Mouse (Mus musculus) limb, embryonic 12.5 days (tissue): ENCODE results near the gene Sprn. TPM values are rescaled to one million over a fixed set of nuclear protein-coding genes. Genes with fewer than 3 reads are reported as not detected.

ENCODE experiments used
- ATAC-seq: fragments of 200-750 bp; cut with Nextera tagmentation; 2 replicates; pipeline ENCODE4 v1.8.0; 2017; ENCODE audit warnings: low read depth, moderate TSS enrichment; ENCODE audit not compliant: insufficient number of reproducible peaks, insufficient read depth, low FRiP score, low TSS enrichment
- H3K27ac ChIP-seq: fragments of 300-500 bp; sonication (generic); 2 replicates; pipeline ENCODE4 v1.5.1; 2016; ENCODE audit warnings: mild to moderate bottlenecking, moderate library complexity
- H3K27me3 ChIP-seq: fragments of 300-500 bp; sonication (generic); 2 replicates; pipeline ENCODE4 v1.6.1; 2016; ENCODE audit warnings: mild to moderate bottlenecking, moderate library complexity
- H3K36me3 ChIP-seq: fragments of 300-500 bp; sonication (generic); 2 replicates; pipeline ENCODE4 v1.6.1; 2016; ENCODE audit warnings: mild to moderate bottlenecking, moderate library complexity
- H3K4me1 ChIP-seq: fragments of 300-500 bp; sonication (generic); replicated peaks from 2 replicates; pipeline ENCODE4 v1.6.1; 2016
- H3K4me2 ChIP-seq: fragments of 300-500 bp; sonication (generic); 2 replicates; pipeline ENCODE4 v1.6.1; 2016; ENCODE audit warnings: mild to moderate bottlenecking, moderate library complexity
- H3K4me3 ChIP-seq: fragments of 300-500 bp; sonication (generic); replicated peaks from 2 replicates; pipeline ENCODE4 v1.5.1; 2016; ENCODE audit warnings: mild to moderate bottlenecking
- H3K9ac ChIP-seq: fragments of 300-500 bp; sonication (generic); replicated peaks from 2 replicates; pipeline ENCODE4 v1.6.1; 2016; ENCODE audit warnings: mild to moderate bottlenecking, moderate library complexity
- H3K9me3 ChIP-seq: fragments of 300-500 bp; sonication (generic); 2 replicates; pipeline ENCODE4 v1.6.1; 2016; ENCODE audit warnings: mild to moderate bottlenecking, moderate library complexity
- WGBS: fragments of 180-500 bp; shearing (Covaris S2); methylation state at CpG from one replicate; pipeline ENCODE4 v1.1.7; 2016; 5-methylcytosine and 5-hydroxymethylcytosine counted together
- polyA plus RNA-seq: library from polyadenylated mRNA; unstranded; fragments of >200 nt; fragmentation: Nextera tagmentation; extraction: Ambion mirVana; gene quantifications from 2 replicates; pipeline ENCODE4 v1.2.1, GENCODE M21; 2016

The Sprn gene
- polyA plus RNA-seq, 1 experiment from 2014 or later, result 0.14 TPM

- Histone ChIP-seq H3K9ac (no peak overlapping the region), H3K4me1 (no peaks in the 10 kb centered on the region), H3K36me3 (no peaks in the 10 kb centered on the region), H3K4me3 (no peak overlapping the region), H3K27me3 (no peaks in the 10 kb centered on the region), H3K9me3 (no peaks in the 10 kb centered on the region), H3K4me2 (no peak overlapping the region), H3K27ac (no peak overlapping the region)
- no peak for ATAC-seq
- WGBS, result 88% methylated on average over 4 of the region's 4 CpGs
Measured at GRCm38 (mm10) chr7:140184206-140184605, 29.5 kb upstream of the Sprn start.

DNA sequence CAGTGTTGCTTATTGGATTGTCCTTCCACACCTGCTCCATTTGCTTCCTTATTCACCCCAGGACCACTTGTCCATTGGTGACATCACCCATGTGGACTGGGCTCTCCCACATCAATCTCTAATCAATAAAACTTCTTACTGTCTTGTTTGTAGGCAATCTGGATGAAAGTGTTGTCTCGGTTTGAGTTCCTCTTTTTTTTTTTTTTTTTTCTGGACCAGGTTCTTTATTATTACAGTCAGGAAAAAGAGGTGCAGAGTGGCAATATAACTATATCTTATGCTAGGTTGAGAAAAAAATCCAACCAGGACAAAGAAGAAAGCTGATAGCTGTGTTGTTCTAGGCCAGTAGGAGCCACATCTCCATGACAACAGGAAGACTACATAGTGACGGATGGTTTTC is 26.0 kb upstream of the Sprn start:
- no peaks in the 10 kb centered on the region for H3K36me3 ChIP-seq
- no peak for ATAC-seq
- no peak overlapping the region for H3K9ac ChIP-seq
- no peaks in the 10 kb centered on the region for H3K4me1 ChIP-seq
- 77% methylated on average over 2 of the region's 2 CpGs for WGBS
- no peaks in the 10 kb centered on the region for H3K9me3 ChIP-seq
- H3K27me3 ChIP-seq, result no peaks in the 10 kb centered on the region
- H3K4me3 ChIP-seq, result no peak overlapping the region
- no peak overlapping the region for H3K4me2 ChIP-seq
- H3K27ac ChIP-seq, result no peak overlapping the region

- no peaks in the 10 kb centered on the region for H3K9me3 ChIP-seq
- no peak for ATAC-seq
- no peak overlapping the region for H3K4me2 ChIP-seq
- H3K36me3 ChIP-seq, result no peaks in the 10 kb centered on the region
- 94% methylated on average over 2 of the region's 2 CpGs for WGBS
- no peak overlapping the region for H3K9ac ChIP-seq
- H3K27me3 ChIP-seq, result no peaks in the 10 kb centered on the region
- H3K4me1 ChIP-seq, result no peaks in the 10 kb centered on the region
- no peak overlapping the region for H3K27ac ChIP-seq
- no peak overlapping the region for H3K4me3 ChIP-seq
Measured at GRCm38 (mm10) chr7:140179176-140179575, 24.5 kb upstream of the Sprn start.

- no peak for ATAC-seq
- H3K27me3 ChIP-seq, result no peaks in the 10 kb centered on the region
- H3K9me3 ChIP-seq, result no peaks in the 10 kb centered on the region
- no peak within 1 kb of the TSS for H3K9ac ChIP-seq
- H3K27ac ChIP-seq, result no peak within 1 kb of the TSS
- WGBS, result 21% methylated on average over 1 of the region's 1 CpGs
- H3K4me3 ChIP-seq, result no peak within 1 kb of the TSS
- no peak within 1 kb of the TSS for H3K4me2 ChIP-seq
- no peaks in the 10 kb centered on the region for H3K4me1 ChIP-seq
- no peaks in the 10 kb centered on the region for H3K36me3 ChIP-seq
Measured at GRCm38 (mm10) chr7:140172936-140173335, 18.3 kb upstream of the Sprn start, which contains the start of gene Olfr523. Gene Olfr523 (plus strand): TSS chr7:140173217.

GRCm38 (mm10) chr7:140170863-140171262 is 16.2 kb upstream of the Sprn start:
- 90% methylated on average over 3 of the region's 3 CpGs for WGBS
- H3K4me1 ChIP-seq, result no peaks in the 10 kb centered on the region

DNA sequence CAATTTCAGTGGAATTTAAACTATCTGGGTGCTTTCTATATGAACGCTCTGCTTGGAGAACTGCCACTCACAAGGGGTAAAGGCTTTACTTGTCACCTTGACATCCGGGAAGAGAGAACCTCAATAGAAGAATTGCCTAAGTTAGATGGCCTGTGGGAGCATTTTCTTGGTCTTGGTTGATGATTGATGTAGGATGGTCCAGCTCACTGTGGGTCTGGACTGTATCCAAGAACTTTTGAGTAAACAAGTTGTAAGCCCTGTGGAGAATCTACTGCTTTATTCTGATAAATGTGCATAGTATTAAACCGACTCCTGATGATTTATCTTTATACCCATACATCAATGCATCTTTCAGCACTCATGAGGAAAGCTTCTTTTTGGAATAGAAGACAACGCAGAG is 14.7 kb upstream of the Sprn start:
- Histone ChIP-seq H3K27ac (no peak overlapping the region), H3K9me3 (no peaks in the 10 kb centered on the region), H3K4me3 (no peak overlapping the region), H3K4me2 (no peak overlapping the region), H3K36me3 (no peaks in the 10 kb centered on the region), H3K4me1 (no peaks in the 10 kb centered on the region), H3K27me3 (no peaks in the 10 kb centered on the region), H3K9ac (no peak overlapping the region)
- WGBS, result 83% methylated on average over 4 of the region's 4 CpGs
- ATAC-seq, result no peak

More at GRCm38 (mm10) chr7:140170863-140171262, 16.2 kb upstream of the Sprn start:
- no peak overlapping the region for H3K9ac ChIP-seq
- no peak overlapping the region for H3K27ac ChIP-seq
- no peaks in the 10 kb centered on the region for H3K27me3 ChIP-seq
- ATAC-seq, result no peak
- no peak overlapping the region for H3K4me2 ChIP-seq
- no peaks in the 10 kb centered on the region for H3K9me3 ChIP-seq
- no peak overlapping the region for H3K4me3 ChIP-seq
- H3K36me3 ChIP-seq, result no peaks in the 10 kb centered on the region

GRCm38 (mm10) chr7:140167950-140168349 is 13.3 kb upstream of the Sprn start:
- ATAC-seq, result no peak

DNA sequence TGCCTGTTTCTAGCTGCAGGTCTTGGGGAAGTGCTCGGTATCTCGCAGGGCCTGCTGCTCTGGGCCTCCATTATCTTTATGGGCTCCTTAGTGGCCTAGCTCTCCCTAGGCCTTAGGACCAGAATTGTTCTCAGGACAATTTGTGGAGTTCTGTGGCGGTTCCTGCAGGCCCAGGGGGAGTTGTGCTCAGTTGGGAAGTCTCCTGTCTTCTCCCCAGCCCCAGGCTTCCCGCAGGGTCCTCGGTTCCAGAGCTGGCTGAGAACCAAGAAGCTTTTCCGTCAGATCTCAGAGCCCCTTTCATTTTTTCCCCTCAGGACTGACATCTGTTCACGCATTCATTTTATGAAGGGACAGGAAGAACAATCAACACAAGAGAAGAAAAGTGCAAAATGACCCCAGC is 10.0 kb upstream of the Sprn start, which contains the start of gene Olfr522:
TSS of gene Olfr522 (minus strand) at position 101 of the 400 bp plus-strand sequence.
- H3K9me3 ChIP-seq, result no peaks in the 10 kb centered on the region
- no peaks in the 10 kb centered on the region for H3K36me3 ChIP-seq
- no peak within 1 kb of the TSS for H3K9ac ChIP-seq
- no peak within 1 kb of the TSS for H3K4me2 ChIP-seq
- no peak within 1 kb of the TSS for H3K27ac ChIP-seq
- WGBS, result 73% methylated on average over 7 of the region's 7 CpGs
- no peaks in the 10 kb centered on the region; the same call in 1 of the 2 replicates for H3K27me3 ChIP-seq
- no peak within 1 kb of the TSS for H3K4me3 ChIP-seq
- H3K4me1 ChIP-seq, result no peaks in the 10 kb centered on the region
- ATAC-seq, result no peak

More at GRCm38 (mm10) chr7:140167950-140168349, 13.3 kb upstream of the Sprn start:
- no peak overlapping the region for H3K27ac ChIP-seq
- no peaks in the 10 kb centered on the region for H3K27me3 ChIP-seq
- H3K36me3 ChIP-seq, result no peaks in the 10 kb centered on the region
- H3K9ac ChIP-seq, result no peak overlapping the region
- no peak overlapping the region for H3K4me3 ChIP-seq
- H3K4me1 ChIP-seq, result no peaks in the 10 kb centered on the region
- H3K4me2 ChIP-seq, result no peak overlapping the region
- 81% methylated on average over 1 of the region's 1 CpGs for WGBS
- H3K9me3 ChIP-seq, result no peaks in the 10 kb centered on the region

DNA sequence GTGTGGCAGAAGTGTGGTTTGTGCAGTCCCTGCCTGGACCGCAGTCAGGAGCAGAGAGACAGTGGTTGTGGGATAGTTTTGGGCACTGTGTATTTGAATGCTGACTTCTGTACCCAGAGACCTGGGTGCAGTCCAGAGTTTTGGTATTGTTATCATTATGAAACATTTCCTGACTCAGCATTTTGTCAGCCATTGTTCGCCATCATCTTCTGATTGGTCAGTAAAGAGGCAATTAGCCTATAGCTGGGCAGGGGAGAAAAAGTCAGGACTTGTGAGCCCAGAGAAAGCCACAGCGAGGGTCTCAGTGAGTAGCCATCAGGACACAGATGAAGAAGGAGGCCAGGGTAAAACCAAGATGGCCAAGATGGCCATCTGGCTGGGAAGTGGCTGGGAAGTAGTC is 5.7 kb upstream of the Sprn start:
- H3K27me3 ChIP-seq, result peaks cover 29% of the 10 kb centered on the region
- H3K4me1 ChIP-seq, result no peaks in the 10 kb centered on the region
- H3K36me3 ChIP-seq, result no peaks in the 10 kb centered on the region
- no peak overlapping the region for H3K9ac ChIP-seq
- ATAC-seq, result no peak
- no peaks in the 10 kb centered on the region for H3K9me3 ChIP-seq
- H3K4me3 ChIP-seq, result no peak overlapping the region
- no peak overlapping the region for H3K4me2 ChIP-seq
- no peak overlapping the region for H3K27ac ChIP-seq
- WGBS, result 86% methylated on average over 3 of the region's 3 CpGs

DNA sequence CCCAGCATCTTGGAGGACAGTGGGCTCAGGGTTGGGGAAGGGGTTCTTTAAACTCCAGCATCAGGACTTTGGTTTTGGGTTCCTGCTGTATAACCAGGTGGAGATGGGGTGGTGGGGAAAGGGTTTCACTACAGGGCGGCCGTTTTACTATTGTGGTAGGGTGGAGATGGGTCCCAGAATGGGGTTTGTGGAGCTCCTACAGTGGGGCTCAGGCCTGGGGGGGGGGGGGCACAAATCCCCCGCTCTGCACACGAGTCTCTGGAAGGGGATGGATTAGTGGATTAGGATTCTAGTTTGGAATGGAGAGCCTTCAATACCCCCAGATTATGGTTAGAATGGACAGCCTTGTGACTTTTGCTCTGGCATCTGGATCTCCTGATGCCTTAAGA is 854 bp downstream of the Sprn start:
- peaks cover 3% of the 10 kb centered on the region; the same call in 1 of the 2 replicates for H3K36me3 ChIP-seq
- WGBS, result 22% methylated on average over 4 of the region's 4 CpGs
- peaks cover 14% of the 10 kb centered on the region for H3K4me1 ChIP-seq
- H3K4me3 ChIP-seq, result peak overlapping the region; percentile 31
- peaks cover 68% of the 10 kb centered on the region for H3K27me3 ChIP-seq
- H3K27ac ChIP-seq, result no peak overlapping the region
- H3K9me3 ChIP-seq, result no peaks in the 10 kb centered on the region
- peak overlapping the region; percentile 53; the same call in 1 of the 2 replicates for H3K9ac ChIP-seq
- no peak for ATAC-seq
- peak overlapping the region; percentile 49 for H3K4me2 ChIP-seq

DNA sequence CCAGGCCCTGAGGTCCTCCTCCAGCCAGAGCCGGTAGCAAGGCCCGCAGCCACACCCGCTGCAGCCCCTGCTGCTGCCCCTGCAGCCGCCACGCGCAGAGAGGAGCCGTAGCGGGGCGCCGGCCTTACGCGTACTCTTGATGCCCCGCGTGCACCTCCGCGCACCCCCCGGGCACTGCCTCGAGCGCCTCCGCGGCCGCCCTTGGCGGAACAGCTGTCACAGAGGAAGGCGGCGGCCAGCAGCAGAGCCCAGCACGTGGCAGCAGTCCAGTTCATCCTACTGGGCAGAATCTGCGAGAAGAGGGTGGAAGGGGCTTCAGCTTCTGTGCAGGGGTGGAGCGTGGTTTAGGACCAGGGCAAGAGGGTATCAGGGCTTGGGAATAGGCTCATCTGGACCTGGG is 1.3 kb downstream of the Sprn start:
- Histone ChIP-seq H3K4me1 (peaks cover 14% of the 10 kb centered on the region), H3K4me2 (peak overlapping the region; percentile 54), H3K36me3 (peaks cover 3% of the 10 kb centered on the region; the same call in 1 of the 2 replicates), H3K4me3 (peak overlapping the region; percentile 31), H3K9me3 (no peaks in the 10 kb centered on the region), H3K27ac (no peak overlapping the region), H3K9ac (peak overlapping the region; percentile 53; the same call in 1 of the 2 replicates), H3K27me3 (peaks cover 64% of the 10 kb centered on the region)
- WGBS, result 5% methylated on average over 28 of the region's 28 CpGs
- no peak for ATAC-seq

GRCm38 (mm10) chr7:140144550-140144949 is 10.1 kb downstream of the Sprn start:
- H3K4me2 ChIP-seq, result no peak overlapping the region
- no peak overlapping the region for H3K27ac ChIP-seq
- no peaks in the 10 kb centered on the region for H3K27me3 ChIP-seq
- WGBS, result 81% methylated on average over 4 of the region's 4 CpGs
- H3K4me3 ChIP-seq, result no peak overlapping the region
- peaks cover 9% of the 10 kb centered on the region; the same call in 1 of the 2 replicates for H3K36me3 ChIP-seq
- ATAC-seq, result no peak
- no peaks in the 10 kb centered on the region for H3K4me1 ChIP-seq
- no peak overlapping the region for H3K9ac ChIP-seq
- no peaks in the 10 kb centered on the region for H3K9me3 ChIP-seq
